Mouse (Mus musculus) lung, postnatal 10 days (tissue): ENCODE measurements around the gene Cdk15.
A peak's percentile ranks its signal among the peaks of the same experiment; 100 is the strongest.

Source experiments
- DNase-seq: peaks from one replicate; pipeline ENCODE4 v3.0.0; 2021

The Cdk15 gene

GRCm38 (mm10) chr1:59256751-59257231 lies at the start of gene Cdk15:
Gene Cdk15, plus strand, starts transcription at chr1:59256906.
- DNase-seq = peak; percentile 4

- DNase-seq = no peak
Measured at GRCm38 (mm10) chr1:59208331-59208730, 48.4 kb upstream of the Cdk15 start.

- DNase-seq = no peak
Measured at GRCm38 (mm10) chr1:59211651-59212050, 45.1 kb upstream of the Cdk15 start.

- DNase-seq = no peak
Measured at GRCm38 (mm10) chr1:59212076-59212779, 44.5 kb upstream of the Cdk15 start.

GRCm38 (mm10) chr1:59212951-59213350 lies 43.8 kb upstream of the Cdk15 start:
- no peak for DNase-seq

GRCm38 (mm10) chr1:59215446-59215845 lies 41.3 kb upstream of the Cdk15 start:
- no peak for DNase-seq

GRCm38 (mm10) chr1:59220371-59220770 lies 36.3 kb upstream of the Cdk15 start:
- DNase-seq = no peak

GRCm38 (mm10) chr1:59221591-59221990 lies 35.1 kb upstream of the Cdk15 start:
- no peak for DNase-seq

GRCm38 (mm10) chr1:59222101-59222825 lies 34.4 kb upstream of the Cdk15 start:
- no peak for DNase-seq

GRCm38 (mm10) chr1:59228552-59228951 lies 28.2 kb upstream of the Cdk15 start:
- DNase-seq = no peak

GRCm38 (mm10) chr1:59229187-59229586 lies 27.5 kb upstream of the Cdk15 start:
- no peak for DNase-seq

- peak; percentile 98 for DNase-seq
Measured at GRCm38 (mm10) chr1:59236856-59237441, 19.8 kb upstream of the Cdk15 start, which contains the start of gene Als2. Gene Als2, minus strand, starts transcription at chr1:59237231.

GRCm38 (mm10) chr1:59237614-59238211 lies 19.0 kb upstream of the Cdk15 start:
- DNase-seq = peak; percentile 83

- DNase-seq = no peak
Measured at GRCm38 (mm10) chr1:59243770-59244169, 12.9 kb upstream of the Cdk15 start.

- peak; percentile 73 for DNase-seq
Measured at GRCm38 (mm10) chr1:59247602-59248001, 9.1 kb upstream of the Cdk15 start.

GRCm38 (mm10) chr1:59252762-59253161 lies 3.9 kb upstream of the Cdk15 start:
- DNase-seq = peak; percentile 37

- DNase-seq = no peak
Measured at GRCm38 (mm10) chr1:59253301-59253909, 3.3 kb upstream of the Cdk15 start.

GRCm38 (mm10) chr1:59257736-59258135 lies 1.0 kb downstream of the Cdk15 start:
- DNase-seq = no peak

- no peak for DNase-seq
Measured at GRCm38 (mm10) chr1:59268931-59269330, 12.2 kb downstream of the Cdk15 start.

GRCm38 (mm10) chr1:59269466-59269865 lies 12.8 kb downstream of the Cdk15 start:
- DNase-seq = no peak

GRCm38 (mm10) chr1:59269951-59270689 lies 13.4 kb downstream of the Cdk15 start:
- no peak for DNase-seq

- DNase-seq = no peak
Measured at GRCm38 (mm10) chr1:59272189-59272588, 15.5 kb downstream of the Cdk15 start.
